Mouse (Mus musculus) bone marrow macrophage, adult 2 months (primary cell): ENCODE data around the gene Tgfbr1. TPM values are rescaled to one million over a fixed set of nuclear protein-coding genes. Genes with fewer than 3 reads are reported as not detected.

ENCODE experiments used
- H3K27ac ChIP-seq: 2 replicates; pipeline ENCODE4 v1.5.1; 2012; ENCODE audit warnings: low read depth, low read length; ENCODE audit not compliant: insufficient read depth
- H3K4me1 ChIP-seq: 2 replicates; pipeline ENCODE4 v1.6.1; 2012; ENCODE audit warnings: low read length; ENCODE audit not compliant: control insufficient read depth, insufficient read depth
- H3K4me3 ChIP-seq: 2 replicates; pipeline ENCODE4 v1.5.1; 2012; ENCODE audit warnings: mild to moderate bottlenecking, low read length, moderate library complexity; ENCODE audit not compliant: insufficient read depth
- CTCF ChIP-seq: IDR thresholded peaks from 2 replicates; pipeline ENCODE4 v1.5.1; 2012; ENCODE audit warnings: low read depth, mild to moderate bottlenecking, low read length, moderate library complexity
- POLR2A ChIP-seq: IDR thresholded peaks from 2 replicates; pipeline ENCODE4 v1.6.1; 2012; ENCODE audit warnings: mild to moderate bottlenecking, low read depth, low read length, borderline replicate concordance
- polyA plus RNA-seq: library from polyadenylated mRNA; stranded (reverse); fragments of >200 nt; gene quantifications from 2 replicates; pipeline ENCODE4 v1.2.4, GENCODE M21; 2012; ENCODE audit not compliant: missing spikeins, insufficient read depth, insufficient read length

Tgfbr1 gene
- polyA plus RNA-seq, 1 experiment: 52.1 TPM

GRCm38 (mm10) chr4:47419268-47419973, 66.4 kb downstream of the Tgfbr1 start:
- no peak overlapping the region for H3K4me3 ChIP-seq
- TF ChIP-seq POLR2A (no peak), CTCF (0 out of 2 replicates have a peak, but pooled peaks have one; percentile 27)

GRCm38 (mm10) chr4:47420191-47420590, 67.2 kb downstream of the Tgfbr1 start:
- Histone ChIP-seq H3K4me1 (no peaks in the 10 kb centered on the region), H3K4me3 (no peak overlapping the region), H3K27ac (no peak overlapping the region)
- TF ChIP-seq CTCF (no peak), POLR2A (no peak)

More at GRCm38 (mm10) chr4:47419268-47419973, 66.4 kb downstream of the Tgfbr1 start:
- Histone ChIP-seq H3K27ac (no peak overlapping the region), H3K4me1 (no peaks in the 10 kb centered on the region)

GRCm38 (mm10) chr4:47422194-47422593, 69.2 kb downstream of the Tgfbr1 start:
- H3K4me3 ChIP-seq: no peak overlapping the region
- H3K4me1 ChIP-seq: peaks cover 2% of the 10 kb centered on the region
- no peak for TF ChIP-seq CTCF
- no peak overlapping the region for H3K27ac ChIP-seq

- H3K27ac ChIP-seq: no peak overlapping the region
- H3K4me1 ChIP-seq: peaks cover 6% of the 10 kb centered on the region
- no peak overlapping the region for H3K4me3 ChIP-seq
- no peak for TF ChIP-seq CTCF
- no peak for TF ChIP-seq POLR2A
Measured at GRCm38 (mm10) chr4:47422946-47423345, 69.9 kb downstream of the Tgfbr1 start.

- Histone ChIP-seq H3K27ac (no peak overlapping the region), H3K4me1 (peaks cover 6% of the 10 kb centered on the region), H3K4me3 (no peak overlapping the region)
- TF ChIP-seq CTCF (no peak), POLR2A (no peak)
Measured at GRCm38 (mm10) chr4:47424376-47424775, 71.4 kb downstream of the Tgfbr1 start.

- H3K27ac ChIP-seq: no peak overlapping the region
- TF ChIP-seq CTCF (no peak), POLR2A (no peak)
- H3K4me1 ChIP-seq: peaks cover 6% of the 10 kb centered on the region
- H3K4me3 ChIP-seq: no peak overlapping the region
Measured at GRCm38 (mm10) chr4:47425247-47425830, 72.3 kb downstream of the Tgfbr1 start.

GRCm38 (mm10) chr4:47427606-47428005, 74.6 kb downstream of the Tgfbr1 start:
- peaks cover 6% of the 10 kb centered on the region for H3K4me1 ChIP-seq
- no peak overlapping the region for H3K27ac ChIP-seq

GRCm38 (mm10) chr4:47430557-47430956, 77.5 kb downstream of the Tgfbr1 start:
- TF ChIP-seq POLR2A (no peak), CTCF (no peak)
- Histone ChIP-seq H3K4me1 (peaks cover 6% of the 10 kb centered on the region), H3K27ac (no peak overlapping the region), H3K4me3 (no peak overlapping the region)

More at GRCm38 (mm10) chr4:47427606-47428005, 74.6 kb downstream of the Tgfbr1 start:
- no peak overlapping the region for H3K4me3 ChIP-seq
- TF ChIP-seq POLR2A: no peak
- no peak for TF ChIP-seq CTCF

- no peak overlapping the region for H3K4me3 ChIP-seq
- peaks cover 6% of the 10 kb centered on the region for H3K4me1 ChIP-seq
- no peak overlapping the region for H3K27ac ChIP-seq
- TF ChIP-seq POLR2A: no peak
- no peak for TF ChIP-seq CTCF
Measured at GRCm38 (mm10) chr4:47431081-47431480, 78.1 kb downstream of the Tgfbr1 start.

GRCm38 (mm10) chr4:47432766-47433165, 79.7 kb downstream of the Tgfbr1 start:
- no peak overlapping the region for H3K4me3 ChIP-seq
- H3K27ac ChIP-seq: no peak overlapping the region
- TF ChIP-seq POLR2A (no peak), CTCF (no peak)
- H3K4me1 ChIP-seq: no peaks in the 10 kb centered on the region

GRCm38 (mm10) chr4:47435131-47435530, 82.1 kb downstream of the Tgfbr1 start:
- no peaks in the 10 kb centered on the region for H3K4me1 ChIP-seq
- H3K4me3 ChIP-seq: no peak overlapping the region
- TF ChIP-seq CTCF (no peak), POLR2A (no peak)
- H3K27ac ChIP-seq: no peak overlapping the region
